Mouse (Mus musculus): Measurements from ENCODE around the gene Palm2. TPM values are rescaled to one million over a fixed set of nuclear protein-coding genes. Genes with fewer than 3 reads are reported as not detected.

Palm2 gene
- polyA plus RNA-seq, 1 experiment = 14.1 TPM

GRCm38 (mm10) chr4:57561055-57561454 lies 127.0 kb downstream of the Palm2 start:
- no peak for TF ChIP-seq CTCF (IDR thresholded peaks at IDR 0.05; ENCODE audit: extremely low read depth, insufficient read depth, low read length)
- TF ChIP-seq POLR2A (IDR thresholded peaks at IDR 0.05; ENCODE audit: extremely low read depth, insufficient read depth, low read length) = no peak
- no peak overlapping the region for H3K27ac ChIP-seq (ENCODE audit: insufficient read depth, low read length)
- peaks cover 5% of the 10 kb centered on the region for H3K4me1 ChIP-seq (ENCODE audit: control insufficient read depth, insufficient read depth, low read length)
- H3K4me3 ChIP-seq (ENCODE audit: insufficient read depth, low read length) = no peak overlapping the region

GRCm38 (mm10) chr4:57565283-57565682 lies 131.2 kb downstream of the Palm2 start:
- H3K27ac ChIP-seq (ENCODE audit: insufficient read depth, low read length) = no peak overlapping the region
- peaks cover 5% of the 10 kb centered on the region for H3K4me1 ChIP-seq (ENCODE audit: control insufficient read depth, insufficient read depth, low read length)
- H3K4me3 ChIP-seq (ENCODE audit: insufficient read depth, low read length) = no peak overlapping the region
- no peak for TF ChIP-seq CTCF (IDR thresholded peaks at IDR 0.05; ENCODE audit: extremely low read depth, insufficient read depth, low read length)
- no peak for TF ChIP-seq POLR2A (IDR thresholded peaks at IDR 0.05; ENCODE audit: extremely low read depth, insufficient read depth, low read length)

DNA sequence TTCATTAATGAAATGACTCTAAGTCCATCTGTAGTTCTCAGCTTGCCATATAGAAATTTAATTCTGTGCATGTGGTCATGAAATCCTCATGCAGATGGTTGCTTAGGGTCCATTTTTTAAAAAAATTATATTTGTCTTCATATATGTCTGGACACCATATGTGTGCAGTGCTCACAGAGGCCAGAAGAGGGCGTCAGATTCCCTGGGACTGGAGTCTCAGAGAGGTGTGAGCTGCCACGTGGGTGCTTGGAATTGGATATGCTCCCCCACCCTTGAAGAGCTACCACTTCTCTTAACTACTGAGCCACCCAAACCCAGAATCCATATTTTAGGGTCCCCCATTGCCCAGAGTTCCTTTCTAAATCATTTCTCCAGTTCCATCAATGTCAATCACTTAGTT lies 131.8 kb downstream of the Palm2 start:
- no peak overlapping the region for H3K27ac ChIP-seq (ENCODE audit: insufficient read depth, low read length)
- TF ChIP-seq POLR2A (IDR thresholded peaks at IDR 0.05; ENCODE audit: extremely low read depth, insufficient read depth, low read length) (no peak), CTCF (IDR thresholded peaks at IDR 0.05; ENCODE audit: extremely low read depth, insufficient read depth, low read length) (no peak)
- H3K4me1 ChIP-seq (ENCODE audit: control insufficient read depth, insufficient read depth, low read length) = peaks cover 3% of the 10 kb centered on the region
- H3K4me3 ChIP-seq (ENCODE audit: insufficient read depth, low read length) = no peak overlapping the region

GRCm38 (mm10) chr4:57567666-57568206 lies 133.7 kb downstream of the Palm2 start, which contains the start of gene Pakap:
TSS of gene Pakap (plus strand) at chr4:57568179.
- no peak for TF ChIP-seq CTCF (IDR thresholded peaks at IDR 0.05; ENCODE audit: extremely low read depth, insufficient read depth, low read length)
- TF ChIP-seq POLR2A (IDR thresholded peaks at IDR 0.05; ENCODE audit: extremely low read depth, insufficient read depth, low read length) = no peak
- peak within 1 kb of the TSS; percentile 38 for H3K4me3 ChIP-seq (ENCODE audit: insufficient read depth, low read length)
- no peaks in the 10 kb centered on the region for H3K4me1 ChIP-seq (ENCODE audit: control insufficient read depth, insufficient read depth, low read length)
- H3K27ac ChIP-seq (ENCODE audit: insufficient read depth, low read length) = no peak within 1 kb of the TSS

- TF ChIP-seq CTCF (IDR thresholded peaks at IDR 0.05; ENCODE audit: extremely low read depth, insufficient read depth, low read length) (no peak), POLR2A (IDR thresholded peaks at IDR 0.05; ENCODE audit: extremely low read depth, insufficient read depth, low read length) (no peak)
- H3K27ac ChIP-seq (ENCODE audit: insufficient read depth, low read length) = no peak overlapping the region
- no peaks in the 10 kb centered on the region for H3K4me1 ChIP-seq (ENCODE audit: control insufficient read depth, insufficient read depth, low read length)
- H3K4me3 ChIP-seq (ENCODE audit: insufficient read depth, low read length) = peak overlapping the region; percentile 38
Measured at GRCm38 (mm10) chr4:57568268-57569068, 134.4 kb downstream of the Palm2 start.

DNA sequence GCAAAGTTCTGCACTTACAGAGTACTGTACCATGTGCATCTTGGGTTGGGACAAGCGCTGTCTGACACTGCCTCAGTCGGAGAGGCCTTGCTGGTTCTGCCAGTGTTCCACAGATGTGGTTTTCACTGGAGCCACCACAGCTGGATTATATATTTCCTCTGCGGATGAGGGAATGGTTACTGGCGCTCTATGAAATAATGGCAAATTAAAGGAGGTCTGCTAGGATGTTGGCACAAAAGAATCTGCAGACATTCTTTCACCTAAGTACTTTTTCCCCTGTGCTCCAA lies 135.0 kb downstream of the Palm2 start:
- Histone ChIP-seq H3K27ac (ENCODE audit: insufficient read depth, low read length) (no peak overlapping the region), H3K4me1 (ENCODE audit: control insufficient read depth, insufficient read depth, low read length) (no peaks in the 10 kb centered on the region), H3K4me3 (ENCODE audit: insufficient read depth, low read length) (no peak overlapping the region)
- TF ChIP-seq POLR2A (IDR thresholded peaks at IDR 0.05; ENCODE audit: extremely low read depth, insufficient read depth, low read length) = no peak
- no peak for TF ChIP-seq CTCF (IDR thresholded peaks at IDR 0.05; ENCODE audit: extremely low read depth, insufficient read depth, low read length)

DNA sequence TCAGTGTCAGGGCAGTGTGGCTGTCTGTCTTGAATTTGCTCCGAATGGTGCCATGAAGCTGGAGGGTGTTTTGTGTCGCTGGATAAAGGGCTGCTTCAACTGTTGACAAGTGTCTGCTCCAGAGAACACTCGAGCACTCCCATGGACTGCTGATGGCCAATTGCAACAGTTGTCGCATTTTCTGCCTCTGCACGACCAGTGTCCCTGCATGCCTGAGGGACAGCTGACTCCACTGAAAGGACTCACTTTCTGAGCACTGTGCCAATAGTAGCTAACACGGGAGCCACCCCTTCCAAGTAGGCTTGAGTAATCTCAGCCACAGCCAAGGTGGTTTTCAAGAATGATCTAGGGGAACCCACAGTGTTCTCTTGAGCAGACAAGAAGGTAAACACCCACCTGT lies 135.7 kb downstream of the Palm2 start:
- no peak for TF ChIP-seq CTCF (IDR thresholded peaks at IDR 0.05; ENCODE audit: extremely low read depth, insufficient read depth, low read length)
- TF ChIP-seq POLR2A (IDR thresholded peaks at IDR 0.05; ENCODE audit: extremely low read depth, insufficient read depth, low read length) = no peak
- Histone ChIP-seq H3K27ac (ENCODE audit: insufficient read depth, low read length) (no peak overlapping the region), H3K4me1 (ENCODE audit: control insufficient read depth, insufficient read depth, low read length) (peaks cover 2% of the 10 kb centered on the region; the same call in 1 of the 2 replicates), H3K4me3 (ENCODE audit: insufficient read depth, low read length) (no peak overlapping the region)

GRCm38 (mm10) chr4:57570229-57570628 lies 136.2 kb downstream of the Palm2 start:
- Histone ChIP-seq H3K4me1 (ENCODE audit: control insufficient read depth, insufficient read depth, low read length) (peaks cover 2% of the 10 kb centered on the region; the same call in 1 of the 2 replicates), H3K4me3 (ENCODE audit: insufficient read depth, low read length) (no peak overlapping the region), H3K27ac (ENCODE audit: insufficient read depth, low read length) (no peak overlapping the region)
- TF ChIP-seq CTCF (IDR thresholded peaks at IDR 0.05; ENCODE audit: extremely low read depth, insufficient read depth, low read length) (no peak), POLR2A (IDR thresholded peaks at IDR 0.05; ENCODE audit: extremely low read depth, insufficient read depth, low read length) (no peak)

- TF ChIP-seq CTCF (IDR thresholded peaks at IDR 0.05; ENCODE audit: extremely low read depth, insufficient read depth, low read length) (no peak), POLR2A (IDR thresholded peaks at IDR 0.05; ENCODE audit: extremely low read depth, insufficient read depth, low read length) (no peak)
- Histone ChIP-seq H3K4me1 (ENCODE audit: control insufficient read depth, insufficient read depth, low read length) (peaks cover 5% of the 10 kb centered on the region; the same call in 1 of the 2 replicates), H3K4me3 (ENCODE audit: insufficient read depth, low read length) (no peak overlapping the region), H3K27ac (ENCODE audit: insufficient read depth, low read length) (no peak overlapping the region)
Measured at GRCm38 (mm10) chr4:57574181-57574580, 140.1 kb downstream of the Palm2 start.

GRCm38 (mm10) chr4:57574646-57575045 lies 140.6 kb downstream of the Palm2 start:
- Histone ChIP-seq H3K27ac (ENCODE audit: insufficient read depth, low read length) (no peak overlapping the region), H3K4me3 (ENCODE audit: insufficient read depth, low read length) (no peak overlapping the region), H3K4me1 (ENCODE audit: control insufficient read depth, insufficient read depth, low read length) (peaks cover 5% of the 10 kb centered on the region; the same call in 1 of the 2 replicates)
- TF ChIP-seq CTCF (IDR thresholded peaks at IDR 0.05; ENCODE audit: extremely low read depth, insufficient read depth, low read length) (no peak), POLR2A (IDR thresholded peaks at IDR 0.05; ENCODE audit: extremely low read depth, insufficient read depth, low read length) (no peak)
